Mouse (Mus musculus) ES-Bruce4 (cell line): ENCODE results near the gene Prdm4.

Experiments used
- CTCF ChIP-seq: IDR thresholded peaks from one replicate; pipeline ENCODE4 v1.8.1; 2011; ENCODE audit warnings: low read depth, low read length
- EP300 ChIP-seq: IDR thresholded peaks from 2 replicates; pipeline ENCODE4 v1.6.1; 2011; ENCODE audit warnings: low read depth, low read length; ENCODE audit not compliant: insufficient read depth
- POLR2A ChIP-seq: IDR thresholded peaks from one replicate; pipeline ENCODE4 v1.8.1; 2011; ENCODE audit warnings: low read length; ENCODE audit not compliant: insufficient read depth

- TF ChIP-seq POLR2A (no peak), CTCF (no peak), EP300 (no peak)
Observed at GRCm38 (mm10) chr10:85846105-85846862, 70.7 kb downstream of the Prdm4 start.
